ENCODE assay signal across 8 mouse cellular contexts in genomic region chr4:104367741-104368411, GRCm38 (mm10).
DNase-seq lines count a peak whose midpoint lies in the region; ATAC-seq lines count a peak whose summit lies in the region.

No protein-coding gene starts in this region.

- H3K9me3 ChIP-seq in lung, embryonic 16.5 days (ENCODE audit: control insufficient read depth, low read length) = no peaks in the 10 kb centered on the region
- H3K9me3 ChIP-seq in kidney, embryonic 16.5 days (ENCODE audit: low read length) = no peaks in the 10 kb centered on the region
- no peaks in the 10 kb centered on the region for H3K9me3 ChIP-seq in midbrain, embryonic 11.5 days (ENCODE audit: control insufficient read depth, low read length)

- H3K36me3 ChIP-seq in lung, embryonic 16.5 days (ENCODE audit: control insufficient read depth, insufficient read depth, low read length) = no peaks in the 10 kb centered on the region
- no peaks in the 10 kb centered on the region for H3K36me3 ChIP-seq in kidney, embryonic 16.5 days (ENCODE audit: insufficient read depth, low read length)
- no peaks in the 10 kb centered on the region for H3K36me3 ChIP-seq in midbrain, embryonic 11.5 days (ENCODE audit: control insufficient read depth, insufficient read depth, low read length)

- 1% methylated on average over 47 of the region's 48 CpGs for whole genome bisulfite sequencing in lung, embryonic 16.5 days
- 0% methylated on average over 45 of the region's 48 CpGs for WGBS in kidney, embryonic 16.5 days
- under 1% methylated on average over 44 of the region's 48 CpGs for WGBS in midbrain, embryonic 11.5 days

- H3K27me3 ChIP-seq in lung, embryonic 16.5 days (ENCODE audit: control insufficient read depth, insufficient read depth, low read depth, low read length) = peaks cover 57% of the 10 kb centered on the region
- peaks cover 58% of the 10 kb centered on the region for H3K27me3 ChIP-seq in kidney, embryonic 16.5 days (ENCODE audit: insufficient read depth, low read length)
- peaks cover 10% of the 10 kb centered on the region for H3K27me3 ChIP-seq in midbrain, embryonic 11.5 days (ENCODE audit: control insufficient read depth, insufficient read depth, low read length)

- H3K4me1 ChIP-seq in lung, embryonic 16.5 days (replicated peaks; ENCODE audit: control insufficient read depth, insufficient read depth, low read length) = peaks cover 12% of the 10 kb centered on the region
- H3K4me1 ChIP-seq in kidney, embryonic 16.5 days (ENCODE audit: insufficient read depth, low read length) = peaks cover 4% of the 10 kb centered on the region; the same call in 1 of the 2 replicates
- H3K4me1 ChIP-seq in midbrain, embryonic 11.5 days (ENCODE audit: control insufficient read depth, insufficient read depth, low read length) = peaks cover 12% of the 10 kb centered on the region

- H3K4me2 ChIP-seq in lung, embryonic 16.5 days (ENCODE audit: low read depth, low read length) = peak overlapping the region; percentile 68
- H3K4me2 ChIP-seq in kidney, embryonic 16.5 days (replicated peaks; ENCODE audit: low read depth, low read length) = peak overlapping the region; percentile 96
- H3K4me2 ChIP-seq in midbrain, embryonic 11.5 days = peak overlapping the region; percentile 92

- H3K4me3 ChIP-seq in lung, embryonic 16.5 days (ENCODE audit: low read length) = peak overlapping the region; percentile 51
- peak overlapping the region; percentile 65 for H3K4me3 ChIP-seq in kidney, embryonic 16.5 days (ENCODE audit: low read length)
- peak overlapping the region; percentile 69 for H3K4me3 ChIP-seq in midbrain, embryonic 11.5 days (ENCODE audit: low read depth, low read length)

- H3K9ac ChIP-seq in lung, embryonic 16.5 days (ENCODE audit: low read length) = peak overlapping the region; percentile 48
- H3K9ac ChIP-seq in kidney, embryonic 16.5 days (replicated peaks; ENCODE audit: low read length) = peak overlapping the region; percentile 67
- H3K9ac ChIP-seq in midbrain, embryonic 11.5 days (ENCODE audit: low read length) = peak overlapping the region; percentile 70

- peak; percentile 62 for ATAC-seq in lung, embryonic 16.5 days (ENCODE audit: low read depth)
- ATAC-seq in granulocyte monocyte progenitor cell, adult 5-6 weeks (replicated peaks; ENCODE audit: poor library complexity, severe bottlenecking) = peak; percentile 43
- peak; percentile 55 for ATAC-seq in kidney, embryonic 16.5 days (ENCODE audit: low FRiP score, low TSS enrichment)
- ATAC-seq in midbrain, embryonic 11.5 days (ENCODE audit: low FRiP score) = peak; percentile 63

- no peak for DNase-seq in lung, adult 18-20 months
- DNase-seq in cerebellum, postnatal 25 days = peak; percentile 66 to 76
- peak; percentile 97 for DNase-seq in midbrain, embryonic 11.5 days (ENCODE audit: low spot score, missing footprints)
- DNase-seq in testis, postnatal 10 days (ENCODE audit: low spot score) = peak; percentile 39
- DNase-seq in urinary bladder, postnatal 4 days (ENCODE audit: low spot score in 2 of 2) = no peak

- no peak overlapping the region for H3K27ac ChIP-seq in lung, embryonic 16.5 days (ENCODE audit: low read length)
- H3K27ac ChIP-seq in kidney, embryonic 16.5 days (ENCODE audit: low read length) = 0 out of 2 replicates have a peak overlapping the region, but pooled peaks have one; percentile 55
- peak overlapping the region; percentile 50; the same call in 1 of the 2 replicates for H3K27ac ChIP-seq in midbrain, embryonic 11.5 days (ENCODE audit: low read depth, low read length)

Comparison
In these comparisons a context has a peak if more than half of its experiments do, and no peak if none do; other contexts are left out.
1. DNase-seq: peak in cerebellum, postnatal 25 days (2 of 2), midbrain, embryonic 11.5 days (single experiment) and testis, postnatal 10 days (single experiment); none in lung, adult 18-20 months (0 of 2) and urinary bladder, postnatal 4 days (0 of 2).
2. Peak in every context shown above with its lines, with median percentiles within 50 percentile points of each other: ATAC-seq, H3K4me2 ChIP-seq, H3K4me3 ChIP-seq and H3K9ac ChIP-seq.